Mouse (Mus musculus): Measurements from ENCODE around the gene Gm20388.

- TF ChIP-seq GATA1 (IDR thresholded peaks at IDR 0.05; ENCODE audit: low read length) (no peak), TAL1 (IDR thresholded peaks at IDR 0.05; ENCODE audit: low read length) (no peak)
Measured at GRCm38 (mm10) chr8:120078080-120078479, 167.4 kb downstream of the Gm20388 start.

Data from erythroblast, embryonic 14.5 days (primary cell).